Mouse (Mus musculus) megakaryocyte-erythroid progenitor cell, adult 5 weeks (primary cell): Measurements from ENCODE around the gene Hccs. TPM values are rescaled to one million over a fixed set of nuclear protein-coding genes. Genes with fewer than 3 reads are reported as not detected.

ENCODE experiments used
- polyA plus RNA-seq: library from polyadenylated mRNA; stranded (reverse); fragments of >175 nt; gene quantifications from 2 replicates; pipeline ENCODE4 v1.2.3, GENCODE M21; 2012

The Hccs gene
- polyA plus RNA-seq = 7.8 and 8.0 TPM in 2 replicates

GRCm38 (mm10) chrX:169319945-169320667 is at the start of gene Hccs:
Gene Hccs (minus strand): TSS chrX:169320372.

Other genes with a start within 250 kb of the Hccs start
- gene Amelx, start 133.2 kb downstream of the Hccs start, polyA plus RNA-seq = not detected in 2 replicates